Mouse (Mus musculus): ENCODE data around the gene Acap3. TPM values are rescaled to one million over a fixed set of nuclear protein-coding genes. Genes with fewer than 3 reads are reported as not detected.
A peak's percentile ranks its signal among the peaks of the same experiment; 100 is the strongest.

The Acap3 gene
- polyA plus RNA-seq, 1 experiment = 3.8 TPM

DNA sequence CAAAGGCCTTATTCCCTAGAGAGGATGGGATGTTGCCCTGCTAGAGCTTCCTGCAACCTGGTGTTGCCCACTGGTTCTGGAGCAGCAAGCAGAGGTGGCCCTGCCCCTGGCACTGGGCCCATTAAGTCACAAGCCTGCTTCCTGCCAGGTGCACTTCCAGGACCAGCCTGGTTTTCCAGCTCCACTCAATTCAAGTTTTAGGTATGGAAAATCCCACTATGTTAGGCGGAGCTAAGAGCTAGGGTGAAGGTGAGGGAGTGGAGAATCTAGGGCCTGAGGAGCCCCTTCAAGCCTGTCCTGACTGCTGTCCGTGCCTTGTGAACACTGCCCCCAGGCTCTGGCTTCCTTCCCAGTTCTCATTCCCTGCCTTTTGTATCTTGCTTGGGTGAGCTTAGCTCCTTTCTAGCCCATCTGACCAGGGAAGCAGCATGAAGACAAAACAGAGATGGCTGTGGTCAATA, 39.6 kb upstream of the Acap3 start:
- Histone ChIP-seq H3K4me1 (ENCODE audit: control insufficient read depth) (peaks cover 77% of the 10 kb centered on the region), H3K4me3 (replicated peaks) (no peak overlapping the region), H3K9me3 (ENCODE audit: control insufficient read depth, low read length) (no peaks in the 10 kb centered on the region), H3K27me3 (ENCODE audit: control insufficient read depth) (no peaks in the 10 kb centered on the region), H3K36me3 (ENCODE audit: control insufficient read depth) (peaks cover 70% of the 10 kb centered on the region)
- TF ChIP-seq GATA1 (IDR thresholded peaks at IDR 0.05; ENCODE audit: low read length) (no peak), TAL1 (IDR thresholded peaks at IDR 0.05; ENCODE audit: low read length) (no peak)

DNA sequence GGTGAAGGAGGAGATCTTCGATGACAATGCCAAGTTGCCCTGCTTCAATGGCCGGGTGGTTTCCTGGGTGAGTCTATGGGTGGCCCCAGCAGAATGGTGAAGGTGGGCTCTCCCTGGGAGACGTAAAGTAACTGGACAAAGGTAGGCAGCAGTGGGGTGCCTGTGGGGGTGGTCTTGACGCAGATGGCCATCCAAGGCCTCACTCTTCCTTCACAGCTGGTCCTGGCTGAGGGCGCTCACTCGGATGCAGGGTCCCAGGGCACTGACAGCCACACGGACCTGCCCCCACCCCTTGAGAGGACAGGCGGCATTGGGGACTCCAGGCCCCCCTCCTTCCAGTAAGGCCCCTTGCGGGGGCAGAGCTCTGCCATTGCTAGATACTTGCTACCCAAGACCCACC, 38.2 kb upstream of the Acap3 start:
- no peak overlapping the region for H3K4me3 ChIP-seq (replicated peaks)
- no peaks in the 10 kb centered on the region for H3K27me3 ChIP-seq (ENCODE audit: control insufficient read depth)
- H3K4me1 ChIP-seq (ENCODE audit: control insufficient read depth) = peaks cover 71% of the 10 kb centered on the region
- H3K9me3 ChIP-seq (ENCODE audit: control insufficient read depth, low read length) = no peaks in the 10 kb centered on the region
- TF ChIP-seq GATA1 (IDR thresholded peaks at IDR 0.05; ENCODE audit: low read length) (no peak), TAL1 (IDR thresholded peaks at IDR 0.05; ENCODE audit: low read length) (no peak)
- H3K36me3 ChIP-seq (ENCODE audit: control insufficient read depth) = peaks cover 85% of the 10 kb centered on the region

DNA sequence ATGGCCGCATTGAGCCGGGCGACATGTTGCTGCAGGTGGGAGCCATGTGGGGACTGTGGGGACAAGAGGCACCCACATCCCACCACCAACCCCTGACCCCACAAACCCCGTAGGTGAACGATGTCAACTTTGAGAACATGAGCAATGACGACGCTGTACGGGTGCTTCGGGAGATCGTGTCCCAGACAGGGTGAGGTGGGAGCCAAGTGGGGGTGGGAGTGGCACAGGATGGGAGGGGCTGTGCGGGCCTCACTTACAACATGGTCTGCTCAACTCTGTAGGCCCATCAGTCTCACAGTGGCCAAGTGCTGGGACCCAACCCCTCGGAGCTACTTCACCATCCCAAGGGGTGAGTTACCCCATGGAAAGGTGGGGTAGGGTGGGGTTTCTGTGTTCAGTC, 36.6 kb upstream of the Acap3 start:
- H3K4me3 ChIP-seq (replicated peaks) = no peak overlapping the region
- H3K4me1 ChIP-seq (ENCODE audit: control insufficient read depth) = peaks cover 55% of the 10 kb centered on the region
- peaks cover 93% of the 10 kb centered on the region for H3K36me3 ChIP-seq (ENCODE audit: control insufficient read depth)
- H3K9me3 ChIP-seq (ENCODE audit: control insufficient read depth, low read length) = no peaks in the 10 kb centered on the region
- H3K27me3 ChIP-seq (ENCODE audit: control insufficient read depth) = no peaks in the 10 kb centered on the region
- TF ChIP-seq TAL1 (IDR thresholded peaks at IDR 0.05; ENCODE audit: low read length) = no peak
- TF ChIP-seq GATA1 (IDR thresholded peaks at IDR 0.05; ENCODE audit: low read length) = no peak

DNA sequence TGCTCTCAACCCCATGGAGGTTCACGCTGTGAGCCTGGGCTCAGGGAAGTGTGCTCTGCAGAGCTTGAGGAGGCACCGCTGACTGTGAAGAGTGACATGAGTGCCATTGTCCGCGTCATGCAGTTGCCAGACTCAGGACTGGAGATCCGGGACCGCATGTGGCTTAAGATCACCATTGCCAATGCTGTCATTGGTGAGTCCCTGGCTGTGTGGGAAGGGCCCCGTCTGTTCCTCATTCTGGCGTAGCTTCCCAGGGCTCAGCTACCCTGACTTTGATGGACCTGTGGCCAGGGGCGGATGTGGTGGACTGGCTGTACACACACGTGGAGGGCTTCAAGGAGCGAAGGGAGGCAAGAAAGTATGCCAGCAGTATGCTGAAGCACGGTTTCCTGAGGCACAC, 35.6 kb upstream of the Acap3 start:
- Histone ChIP-seq H3K4me1 (ENCODE audit: control insufficient read depth) (peaks cover 47% of the 10 kb centered on the region), H3K4me3 (replicated peaks) (no peak overlapping the region), H3K9me3 (ENCODE audit: control insufficient read depth, low read length) (no peaks in the 10 kb centered on the region), H3K27me3 (ENCODE audit: control insufficient read depth) (no peaks in the 10 kb centered on the region), H3K36me3 (ENCODE audit: control insufficient read depth) (peaks cover 96% of the 10 kb centered on the region)
- TF ChIP-seq TAL1 (IDR thresholded peaks at IDR 0.05; ENCODE audit: low read length) (no peak), GATA1 (IDR thresholded peaks at IDR 0.05; ENCODE audit: low read length) (no peak)

DNA sequence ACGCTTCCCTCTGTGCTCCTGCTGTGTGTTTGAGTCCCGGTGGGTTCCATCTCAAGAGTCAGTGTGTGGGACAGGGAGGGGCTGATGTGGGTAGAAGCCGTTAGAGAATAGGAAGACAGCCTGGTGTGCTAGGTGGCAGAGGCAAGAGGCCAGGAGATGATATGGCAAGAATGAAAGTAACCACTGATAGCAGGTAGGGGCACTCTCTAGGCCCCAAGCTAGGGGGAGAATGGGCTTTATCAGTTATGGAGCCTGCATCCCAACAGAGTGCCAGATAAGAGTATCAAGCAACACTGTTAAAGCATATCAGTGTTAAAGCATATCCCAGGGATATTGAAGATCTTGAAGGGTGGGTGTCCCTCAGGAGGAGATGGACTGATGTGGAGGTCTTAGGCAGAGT, 34.7 kb upstream of the Acap3 start:
- Histone ChIP-seq H3K4me3 (replicated peaks) (no peak overlapping the region), H3K36me3 (ENCODE audit: control insufficient read depth) (peaks cover 97% of the 10 kb centered on the region), H3K4me1 (ENCODE audit: control insufficient read depth) (peaks cover 39% of the 10 kb centered on the region), H3K27me3 (ENCODE audit: control insufficient read depth) (no peaks in the 10 kb centered on the region), H3K9me3 (ENCODE audit: control insufficient read depth, low read length) (no peaks in the 10 kb centered on the region)
- TF ChIP-seq TAL1 (IDR thresholded peaks at IDR 0.05; ENCODE audit: low read length) (no peak), GATA1 (IDR thresholded peaks at IDR 0.05; ENCODE audit: low read length) (no peak)

DNA sequence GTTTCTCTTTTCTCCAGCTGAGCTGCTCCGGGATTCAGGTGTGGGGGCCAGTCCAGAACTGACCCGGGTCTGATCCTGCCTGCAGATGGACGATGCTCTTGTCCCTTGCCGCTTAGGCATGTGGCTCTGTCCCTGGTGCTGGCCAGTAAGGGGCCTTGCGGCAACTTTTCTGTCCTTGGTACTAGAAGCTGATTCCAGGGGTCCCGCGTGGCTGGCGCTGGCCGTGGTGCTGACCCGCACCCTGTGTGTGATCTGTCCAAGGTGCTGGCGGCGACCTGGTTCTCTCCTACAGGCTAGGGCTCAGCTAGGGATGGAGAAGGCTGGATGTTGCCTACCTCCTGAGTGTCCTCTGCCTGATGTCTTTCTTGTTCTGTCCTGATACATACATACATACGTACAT, 32.3 kb upstream of the Acap3 start:
- H3K4me3 ChIP-seq (replicated peaks) = no peak overlapping the region
- H3K36me3 ChIP-seq (ENCODE audit: control insufficient read depth) = peaks cover 82% of the 10 kb centered on the region
- peaks cover 32% of the 10 kb centered on the region for H3K4me1 ChIP-seq (ENCODE audit: control insufficient read depth)
- no peak for TF ChIP-seq TAL1 (IDR thresholded peaks at IDR 0.05; ENCODE audit: low read length)
- TF ChIP-seq GATA1 (IDR thresholded peaks at IDR 0.05; ENCODE audit: low read length) = no peak
- no peaks in the 10 kb centered on the region for H3K9me3 ChIP-seq (ENCODE audit: control insufficient read depth, low read length)
- H3K27me3 ChIP-seq (ENCODE audit: control insufficient read depth) = no peaks in the 10 kb centered on the region

DNA sequence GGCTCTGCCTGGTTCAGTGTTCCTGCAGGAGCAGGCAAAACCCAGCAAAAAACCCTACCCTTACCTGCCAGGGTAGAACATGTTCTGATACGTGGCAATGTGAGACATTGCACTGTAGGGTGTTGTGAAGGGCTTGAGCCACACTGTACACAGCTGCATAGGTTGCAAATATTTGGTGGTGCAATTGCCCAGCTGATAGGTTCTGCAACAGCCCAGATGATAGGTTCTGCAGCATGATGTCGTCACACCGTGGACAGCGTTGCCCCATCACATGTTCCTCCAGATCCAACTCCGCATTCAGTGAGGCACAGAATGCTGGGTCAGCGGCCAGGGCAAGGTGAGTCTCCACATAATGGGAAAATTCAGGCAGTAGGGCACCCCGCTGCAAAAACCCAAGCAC, 29.8 kb upstream of the Acap3 start:
- Histone ChIP-seq H3K36me3 (ENCODE audit: control insufficient read depth) (peaks cover 82% of the 10 kb centered on the region), H3K4me1 (ENCODE audit: control insufficient read depth) (peaks cover 10% of the 10 kb centered on the region), H3K4me3 (replicated peaks) (no peak overlapping the region), H3K9me3 (ENCODE audit: control insufficient read depth, low read length) (no peaks in the 10 kb centered on the region), H3K27me3 (ENCODE audit: control insufficient read depth) (no peaks in the 10 kb centered on the region)
- TF ChIP-seq TAL1 (IDR thresholded peaks at IDR 0.05; ENCODE audit: low read length) (no peak), GATA1 (IDR thresholded peaks at IDR 0.05; ENCODE audit: low read length) (no peak)

DNA sequence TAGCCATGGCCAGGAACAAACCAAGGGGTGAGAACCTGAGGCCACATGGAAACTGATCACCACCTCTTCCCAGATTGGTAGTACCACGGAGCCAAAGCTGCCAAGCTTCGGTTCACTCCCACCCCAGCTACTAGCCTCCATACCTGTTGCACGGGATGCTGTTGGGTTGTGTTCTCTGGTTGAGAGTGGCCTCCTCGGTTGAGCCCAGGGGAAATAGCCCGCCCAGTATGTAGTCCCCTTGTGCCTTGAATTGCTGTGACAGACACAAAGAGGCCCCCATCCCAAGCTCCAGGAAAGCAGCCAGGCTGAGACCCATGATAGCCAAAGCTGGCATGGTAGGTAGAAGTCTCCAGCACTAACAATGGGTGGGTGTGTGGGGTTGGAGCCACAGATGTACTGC, 28.6 kb upstream of the Acap3 start, which contains the start of gene Tas1r3:
Gene Tas1r3, minus strand, starts transcription at position 362 of the 400 bp plus-strand sequence.
- Histone ChIP-seq H3K4me1 (ENCODE audit: control insufficient read depth) (peaks cover 11% of the 10 kb centered on the region), H3K4me3 (replicated peaks) (no peak within 1 kb of the TSS), H3K9me3 (ENCODE audit: control insufficient read depth, low read length) (no peaks in the 10 kb centered on the region), H3K36me3 (ENCODE audit: control insufficient read depth) (peaks cover 77% of the 10 kb centered on the region), H3K27me3 (ENCODE audit: control insufficient read depth) (no peaks in the 10 kb centered on the region)
- TF ChIP-seq TAL1 (IDR thresholded peaks at IDR 0.05; ENCODE audit: low read length) (no peak), GATA1 (IDR thresholded peaks at IDR 0.05; ENCODE audit: low read length) (no peak)

DNA sequence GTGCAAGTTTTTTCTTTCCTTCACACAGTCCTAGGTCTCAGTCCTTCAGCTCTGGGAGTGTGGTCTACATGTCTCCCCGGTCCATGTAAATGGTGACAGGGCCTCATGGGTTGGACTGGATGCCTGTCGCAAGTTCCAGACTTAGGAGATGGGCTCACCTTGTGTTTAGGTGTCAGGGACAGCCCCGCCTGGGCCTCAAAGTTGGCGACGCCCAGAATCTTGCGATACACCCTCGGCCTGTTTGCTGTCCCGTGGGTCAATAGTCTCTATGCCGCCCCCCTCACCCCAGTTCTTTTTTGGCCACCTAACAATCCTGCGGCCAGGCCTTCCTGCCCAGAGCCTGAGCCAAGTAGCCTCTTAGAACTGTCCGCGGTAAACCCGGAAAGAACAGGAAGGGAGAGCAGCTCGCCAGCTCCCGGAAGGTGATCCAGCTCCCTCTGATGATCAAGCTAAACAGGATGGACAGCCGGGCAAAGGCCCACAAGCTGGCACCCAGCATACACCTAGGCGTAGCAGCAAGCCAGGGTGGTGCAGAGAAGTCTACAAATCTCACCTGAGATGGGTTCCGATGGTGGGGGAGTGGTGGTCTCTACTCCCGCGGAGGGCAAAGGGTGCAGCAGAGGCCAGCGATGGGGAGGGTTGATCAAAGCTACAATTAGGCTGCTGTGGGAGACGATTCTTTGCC, 22.9 kb upstream of the Acap3 start:
- H3K36me3 ChIP-seq (ENCODE audit: control insufficient read depth) = peaks cover 60% of the 10 kb centered on the region
- peaks cover 44% of the 10 kb centered on the region for H3K4me1 ChIP-seq (ENCODE audit: control insufficient read depth)
- no peaks in the 10 kb centered on the region for H3K27me3 ChIP-seq (ENCODE audit: control insufficient read depth)
- H3K9me3 ChIP-seq (ENCODE audit: control insufficient read depth, low read length) = no peaks in the 10 kb centered on the region
- TF ChIP-seq GATA1 (IDR thresholded peaks at IDR 0.05; ENCODE audit: low read length) (no peak), TAL1 (IDR thresholded peaks at IDR 0.05; ENCODE audit: low read length) (no peak)
- peak overlapping the region; percentile 87 for H3K4me3 ChIP-seq (replicated peaks)
